Mouse (Mus musculus) ES-Bruce4 (cell line): ENCODE measurements around the gene Tnc.

Experiments used
- CTCF ChIP-seq: IDR thresholded peaks from one replicate; pipeline ENCODE4 v1.8.1; 2011; ENCODE audit warnings: low read depth, low read length
- EP300 ChIP-seq: IDR thresholded peaks from 2 replicates; pipeline ENCODE4 v1.6.1; 2011; ENCODE audit warnings: low read depth, low read length; ENCODE audit not compliant: insufficient read depth
- POLR2A ChIP-seq: IDR thresholded peaks from one replicate; pipeline ENCODE4 v1.8.1; 2011; ENCODE audit warnings: low read length; ENCODE audit not compliant: insufficient read depth

DNA sequence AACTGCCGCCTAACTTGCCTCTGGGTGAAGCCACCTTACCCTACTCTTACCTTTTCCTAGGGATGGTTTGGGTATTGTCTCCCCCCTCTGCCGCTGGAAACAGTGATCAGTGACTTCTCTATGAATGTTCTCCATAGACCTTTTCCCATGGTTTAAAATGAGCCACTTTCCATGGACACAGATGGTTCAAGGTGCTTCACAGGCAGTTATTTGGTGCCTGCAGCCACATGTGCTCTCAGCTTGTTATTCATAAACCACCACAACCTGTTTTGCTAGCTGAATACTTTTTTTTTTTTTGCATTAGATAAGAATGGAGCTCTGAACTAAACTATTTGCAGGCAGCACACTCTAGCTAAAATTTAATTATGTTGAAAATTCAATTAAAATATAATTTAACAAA is 116.0 kb downstream of the Tnc start:
- TF ChIP-seq CTCF (no peak), POLR2A (no peak), EP300 (no peak)
